Mouse (Mus musculus): ENCODE data around the gene Macrod2.
A peak's percentile ranks its signal among the peaks of the same experiment; 100 is the strongest.

Macrod2 gene

GRCm38 (mm10) chr2:140395179-140395578, at the start of gene Macrod2:
Macrod2 (plus strand) TSS chr2:140395309.
- DNase-seq (ENCODE audit: low spot score): peak; percentile 95

GRCm38 (mm10) chr2:140359905-140360304, 35.2 kb upstream of the Macrod2 start:
- no peak for DNase-seq (ENCODE audit: low spot score)

GRCm38 (mm10) chr2:140364804-140365203, 30.3 kb upstream of the Macrod2 start:
- DNase-seq (ENCODE audit: low spot score): no peak

GRCm38 (mm10) chr2:140389525-140389924, 5.6 kb upstream of the Macrod2 start, which contains the start of gene Sel1l2:
Sel1l2 (minus strand) TSS chr2:140389706.
- DNase-seq (ENCODE audit: low spot score): no peak

DNA sequence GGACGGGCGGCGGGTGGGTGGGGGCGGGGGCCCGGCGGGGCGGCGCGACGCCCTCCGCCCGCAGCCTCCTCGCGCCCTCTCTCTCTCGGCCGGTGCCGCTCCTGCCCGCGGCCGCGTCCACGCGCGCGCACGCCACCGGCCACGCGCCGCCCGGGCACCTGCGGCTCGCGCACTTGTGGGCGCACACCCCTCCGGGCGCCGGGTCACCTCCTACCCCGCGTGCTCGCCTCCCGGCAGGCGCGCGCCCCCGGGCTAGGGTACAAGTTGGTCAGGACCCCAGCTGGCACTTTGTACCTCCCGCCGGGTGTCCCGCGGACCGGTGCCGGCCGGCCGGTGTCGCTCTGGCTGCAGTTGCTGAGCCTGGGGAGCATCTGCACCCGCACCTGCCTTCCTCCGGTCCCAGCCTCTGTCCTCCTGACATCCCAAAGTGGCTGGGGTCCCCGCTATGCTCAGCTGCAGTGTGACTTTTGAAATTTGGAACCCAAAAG, 679 bp downstream of the Macrod2 start:
- peak; percentile 8 for DNase-seq (ENCODE audit: low spot score)

DNA sequence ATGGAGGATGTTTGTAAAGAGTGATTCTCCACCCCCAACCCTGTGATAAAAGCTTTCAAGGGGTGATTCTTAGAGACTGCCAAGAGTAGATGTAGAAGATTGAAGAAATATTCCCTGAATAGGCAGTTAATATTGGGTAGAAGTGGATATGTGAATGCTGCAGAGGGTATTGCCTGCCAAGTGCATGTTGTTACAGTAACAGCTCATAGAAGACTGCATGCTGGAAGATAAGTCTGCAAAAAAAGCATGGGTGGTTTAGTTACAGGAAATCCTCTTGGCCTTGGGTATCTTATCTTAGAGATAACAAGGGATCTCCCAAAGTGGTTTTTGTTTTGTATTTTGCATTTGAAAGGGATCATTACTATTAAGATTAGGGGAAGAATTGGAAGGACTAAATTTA, 30.7 kb downstream of the Macrod2 start:
- no peak for DNase-seq (ENCODE audit: low spot score)

DNA sequence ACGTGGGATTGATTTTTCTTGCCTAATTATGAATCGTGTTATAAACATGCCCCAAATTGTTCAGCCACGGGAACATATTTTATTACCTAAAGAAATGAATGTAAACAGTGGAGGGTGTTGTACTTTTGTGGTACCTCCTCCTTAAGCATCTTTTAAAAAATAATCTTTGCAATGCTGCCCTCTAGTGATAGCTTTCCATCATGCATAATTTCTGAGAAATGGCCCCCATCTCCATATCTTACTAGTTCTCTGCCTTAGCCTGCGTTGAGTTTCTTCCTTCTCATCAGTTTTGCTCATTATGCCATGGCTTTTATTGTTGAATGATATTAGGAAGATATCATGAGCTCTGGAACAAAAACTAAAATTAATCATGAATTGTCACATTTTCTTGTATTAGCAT, 32.2 kb downstream of the Macrod2 start:
- peak; percentile 15 for DNase-seq (ENCODE audit: low spot score)

DNA sequence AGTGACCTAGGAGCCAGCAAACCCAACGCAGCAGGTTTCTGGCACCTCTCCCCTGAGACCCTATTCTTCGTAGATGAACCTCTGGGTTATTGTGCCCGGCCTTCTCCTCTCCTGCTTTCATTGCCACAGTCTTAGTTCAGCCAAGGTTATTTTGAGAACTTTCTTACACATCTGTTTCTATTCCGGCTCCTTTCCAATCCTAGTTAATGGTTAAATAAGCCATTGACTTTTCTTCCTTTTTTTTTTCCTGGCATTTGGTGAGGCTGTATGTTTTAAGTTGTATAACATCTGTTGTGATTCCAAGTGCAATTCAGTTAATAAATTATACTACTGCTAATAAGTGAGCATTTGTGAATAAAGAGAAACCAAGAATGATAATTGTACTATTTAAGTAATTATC, 44.0 kb downstream of the Macrod2 start:
- DNase-seq (ENCODE audit: low spot score): no peak

DNA sequence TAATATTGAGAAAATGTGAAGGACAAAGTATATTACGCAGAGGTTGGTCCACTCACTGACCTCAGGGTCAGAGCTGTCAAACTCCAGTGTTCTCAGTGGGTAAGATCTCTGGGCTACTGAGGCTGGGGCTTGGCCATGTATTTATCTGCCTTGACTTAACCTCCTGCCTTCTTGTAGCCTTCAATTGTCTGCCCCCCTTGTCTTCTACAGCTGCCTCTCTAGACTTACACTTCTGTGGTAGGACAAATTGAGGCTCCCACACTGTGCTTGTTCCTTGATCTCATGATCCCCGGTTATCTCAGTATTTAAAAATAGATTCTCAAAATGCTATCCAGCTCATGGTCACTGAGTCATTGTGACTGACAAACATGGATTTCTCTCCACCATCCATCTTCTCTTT, 53.5 kb downstream of the Macrod2 start:
- no peak for DNase-seq (ENCODE audit: low spot score)

GRCm38 (mm10) chr2:140475770-140476169, 80.7 kb downstream of the Macrod2 start:
- DNase-seq (ENCODE audit: low spot score): no peak

- no peak for DNase-seq (ENCODE audit: low spot score)
Measured at GRCm38 (mm10) chr2:140476891-140477290, 81.8 kb downstream of the Macrod2 start.

- DNase-seq (ENCODE audit: low spot score): no peak
Measured at GRCm38 (mm10) chr2:140482604-140483003, 87.5 kb downstream of the Macrod2 start.

DNA sequence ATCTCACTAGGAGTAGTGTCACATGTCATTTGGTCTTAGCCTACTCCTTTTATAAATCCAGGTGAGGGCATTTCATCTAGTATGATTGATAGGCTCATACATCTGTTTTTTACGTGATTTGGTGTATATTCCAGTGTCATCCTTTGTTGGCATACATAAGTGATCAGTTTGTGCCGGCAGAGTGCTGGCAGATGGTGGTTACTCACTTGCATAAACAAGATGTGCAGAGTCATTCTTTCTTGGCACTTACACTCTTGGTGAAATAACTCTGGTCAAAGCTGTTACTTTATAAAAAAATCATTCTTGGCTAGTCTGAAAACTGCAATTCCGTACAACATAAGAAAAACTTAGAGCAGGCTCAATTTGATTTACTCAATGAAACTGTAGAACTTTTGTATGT, 102.6 kb downstream of the Macrod2 start:
- no peak for DNase-seq (ENCODE audit: low spot score)

DNA sequence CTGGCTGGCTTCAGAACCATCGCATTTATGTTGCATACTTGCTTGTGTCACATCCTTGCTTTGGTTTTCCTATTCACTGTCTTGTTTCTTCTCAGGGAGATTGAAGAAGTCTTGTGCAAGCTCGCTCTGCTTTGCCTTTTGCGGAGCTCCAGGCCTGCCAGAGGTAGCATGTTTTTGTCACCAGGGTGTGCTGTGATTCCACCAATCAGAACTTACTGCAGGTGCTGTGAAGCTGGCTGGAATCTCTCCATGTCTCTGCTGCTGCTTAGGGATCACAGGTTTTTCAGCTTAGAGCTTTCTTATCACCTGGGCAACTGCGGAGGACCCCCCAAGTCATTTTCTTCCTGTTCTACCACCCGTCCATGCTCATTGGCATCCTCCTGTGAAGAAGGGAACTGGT, 105.8 kb downstream of the Macrod2 start:
- DNase-seq (ENCODE audit: low spot score): peak; percentile 49

DNA sequence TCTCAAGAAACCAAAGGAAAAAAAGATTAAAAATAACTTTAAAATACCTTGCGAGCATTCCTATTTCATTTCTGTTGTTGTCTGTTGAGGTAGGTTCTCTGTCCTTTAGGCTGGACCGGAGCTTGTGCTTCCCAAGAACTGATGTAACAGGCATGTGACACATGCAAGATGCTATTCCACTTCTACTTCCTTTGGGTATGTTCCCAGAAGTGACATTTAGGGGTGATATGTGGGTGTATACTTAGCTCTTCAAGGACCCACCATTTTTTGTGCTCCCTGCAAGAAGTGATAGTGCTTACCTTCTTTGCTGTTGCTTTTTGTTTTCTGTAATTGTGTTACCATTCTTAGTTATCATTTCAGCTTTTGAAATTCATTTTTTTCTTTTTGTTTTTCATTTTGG, 126.4 kb downstream of the Macrod2 start:
- DNase-seq (ENCODE audit: low spot score): no peak

DNA sequence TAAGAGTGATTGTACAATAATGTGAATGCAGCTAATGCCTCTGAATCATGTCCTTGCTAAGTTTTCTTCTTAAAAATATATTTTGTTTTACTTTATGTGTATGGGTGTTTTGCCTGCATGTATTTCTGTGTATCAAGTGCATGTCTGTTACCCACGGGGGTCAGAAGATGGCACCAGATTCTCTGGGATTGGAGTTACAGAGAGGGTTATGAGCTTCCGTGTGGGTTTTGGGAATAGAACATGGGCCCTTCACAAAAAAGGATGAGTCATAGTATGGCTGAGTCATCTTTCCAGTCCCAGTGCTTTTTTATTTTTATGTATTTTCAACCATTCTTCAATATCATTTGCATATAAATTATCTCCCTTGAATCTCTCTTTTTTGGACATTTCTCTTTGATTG, 135.1 kb downstream of the Macrod2 start:
- no peak for DNase-seq (ENCODE audit: low spot score)

DNA sequence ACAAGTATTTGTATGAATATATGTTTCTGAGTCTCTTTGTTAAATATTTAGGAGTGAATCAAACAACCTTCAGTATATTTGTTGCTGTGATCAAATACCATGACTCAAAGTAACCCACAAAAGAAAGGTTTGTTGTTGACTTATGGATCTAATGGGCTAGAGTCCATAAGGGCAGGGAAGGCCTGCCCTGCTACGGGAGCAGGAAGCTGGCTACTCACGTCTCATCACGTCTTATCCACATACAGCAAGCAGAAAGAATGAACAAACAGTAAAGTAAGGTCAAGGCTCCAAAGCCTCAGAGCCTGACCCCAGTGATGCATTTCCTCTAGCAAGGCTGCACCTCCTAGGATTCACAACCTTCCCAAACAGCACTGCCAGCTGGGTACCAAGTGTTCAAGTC, 136.9 kb downstream of the Macrod2 start:
- DNase-seq (ENCODE audit: low spot score): no peak

- DNase-seq (ENCODE audit: low spot score): no peak
Measured at GRCm38 (mm10) chr2:140532859-140533519, 137.9 kb downstream of the Macrod2 start.

DNA sequence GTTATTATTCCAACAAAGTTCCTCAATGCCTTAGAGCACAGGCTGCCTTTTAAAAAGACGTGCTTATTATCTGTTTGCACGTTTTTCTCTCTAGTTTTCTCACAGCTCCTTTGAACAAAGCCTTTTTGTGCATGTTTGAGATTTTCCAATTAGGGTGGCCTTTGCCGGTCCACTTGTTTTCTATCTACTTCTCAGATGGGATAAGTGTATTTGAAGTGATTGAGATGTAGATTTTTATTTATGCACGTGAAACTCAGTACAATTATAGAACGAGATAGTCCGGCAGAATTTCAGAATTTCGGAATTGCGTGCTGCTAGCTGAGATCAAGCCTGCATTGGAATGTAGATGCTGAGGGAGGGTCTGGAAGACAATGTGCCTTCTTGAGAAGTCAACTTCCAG, 138.5 kb downstream of the Macrod2 start:
- no peak for DNase-seq (ENCODE audit: low spot score)

DNA sequence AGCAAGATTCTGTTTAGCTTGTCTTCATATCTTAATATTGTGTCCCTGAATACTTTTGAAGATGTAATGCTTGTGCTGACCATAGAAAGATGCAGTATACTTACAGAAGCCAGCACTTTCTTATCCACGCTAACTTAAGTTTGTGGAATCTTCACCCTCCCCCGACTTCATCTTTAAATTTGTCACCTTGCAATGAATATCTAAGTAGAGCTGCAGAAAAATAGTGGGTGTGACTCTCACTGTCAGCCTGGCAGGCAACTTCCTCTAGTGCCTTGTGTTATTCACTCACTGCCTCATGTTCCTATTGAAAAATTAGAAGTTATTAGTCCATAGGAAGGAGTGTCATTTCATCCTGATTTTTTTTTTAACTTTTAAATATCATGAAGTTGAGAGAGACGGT, 139.5 kb downstream of the Macrod2 start:
- DNase-seq (ENCODE audit: low spot score): no peak

DNA sequence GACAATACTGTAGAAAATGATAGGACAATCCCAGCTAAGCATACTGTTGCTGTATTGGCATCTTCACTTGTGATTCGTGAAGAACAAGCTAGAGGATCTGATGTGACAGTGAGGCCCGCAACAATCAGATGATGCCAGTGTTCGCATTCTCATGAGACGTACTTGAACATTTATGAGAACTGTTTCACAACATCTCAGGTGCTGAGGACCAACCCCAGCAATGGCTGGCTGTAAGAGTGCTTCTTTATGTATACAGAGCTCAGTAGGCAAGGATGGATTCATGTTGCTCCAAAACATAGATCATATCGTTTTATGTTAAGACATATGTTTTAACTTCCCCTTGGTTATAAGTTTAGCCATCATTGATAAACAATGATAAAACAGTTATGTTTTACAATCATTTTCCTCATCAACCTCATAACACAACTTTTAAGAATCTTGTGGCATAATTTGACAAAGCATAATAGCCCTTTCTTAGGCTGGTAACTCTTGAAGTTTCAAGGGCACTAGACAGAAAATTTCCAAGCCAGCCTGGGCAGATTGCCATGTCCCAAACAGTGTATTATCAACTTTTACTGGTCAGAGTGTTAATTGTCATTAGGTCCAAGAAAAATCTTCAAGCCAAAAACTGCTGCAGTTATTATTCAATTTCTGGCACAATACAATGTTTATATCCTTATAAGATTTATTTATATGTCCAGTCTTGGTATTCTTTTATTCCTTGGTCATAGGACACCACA, 140.9 kb downstream of the Macrod2 start:
- DNase-seq (ENCODE audit: low spot score): no peak

DNA sequence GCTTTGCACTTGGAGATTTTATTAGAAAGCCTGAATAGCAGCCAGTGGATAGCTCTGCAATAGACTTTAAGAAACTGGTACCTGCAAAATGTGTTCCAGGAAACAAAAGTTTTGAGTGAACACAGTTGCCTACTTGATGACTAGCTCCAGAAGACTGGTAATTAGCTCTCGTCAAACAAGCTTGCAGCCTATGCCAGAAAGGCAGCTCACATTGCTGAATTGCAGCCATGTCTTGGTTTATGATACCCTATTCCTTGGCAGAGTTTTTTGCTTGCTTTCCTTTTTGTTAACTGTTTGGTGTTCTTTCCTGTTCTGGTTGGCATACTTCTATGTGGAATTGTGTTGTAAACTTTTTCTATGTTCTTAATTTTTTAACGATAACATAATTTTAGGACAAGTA, 154.2 kb downstream of the Macrod2 start:
- DNase-seq (ENCODE audit: low spot score): no peak

- DNase-seq (ENCODE audit: low spot score): no peak
Measured at GRCm38 (mm10) chr2:140561426-140561825, 166.3 kb downstream of the Macrod2 start.

- no peak for DNase-seq (ENCODE audit: low spot score)
Measured at GRCm38 (mm10) chr2:140570874-140571273, 175.8 kb downstream of the Macrod2 start.

Measured in ovary, postnatal 14 days (tissue).